Mouse (Mus musculus): Measurements from ENCODE around the gene Tmem131l. TPM values are rescaled to one million over a fixed set of nuclear protein-coding genes. Genes with fewer than 3 reads are reported as not detected.

Gene Tmem131l
- polyA plus RNA-seq, 1 experiment from 2014 or later, result 35.7 TPM

- Histone ChIP-seq H3K9ac (ENCODE audit: low read depth, low read length) (no peak overlapping the region), H3K27me3 (replicated peaks; ENCODE audit: control insufficient read depth, insufficient read depth, low read length) (no peaks in the 10 kb centered on the region), H3K4me3 (ENCODE audit: low read depth, low read length) (no peak overlapping the region), H3K27ac (ENCODE audit: low read depth, low read length) (no peak overlapping the region), H3K4me2 (no peak overlapping the region), H3K4me1 (replicated peaks; ENCODE audit: control insufficient read depth, insufficient read depth, low read length) (no peaks in the 10 kb centered on the region), H3K36me3 (ENCODE audit: control insufficient read depth, insufficient read depth, low read length) (no peaks in the 10 kb centered on the region), H3K9me3 (ENCODE audit: control insufficient read depth, low read length) (no peaks in the 10 kb centered on the region)
- DNase-seq (ENCODE audit: low spot score) (no peak), ATAC-seq (replicated peaks; ENCODE audit: low FRiP score) (no peak)
- 79% methylated on average over 4 of the region's 4 CpGs for WGBS
These were observed 35.5 kb upstream of the Tmem131l start for GRCm38 (mm10) chr3:84075516-84075915.

- ATAC-seq (replicated peaks; ENCODE audit: low FRiP score) (no peak), DNase-seq (ENCODE audit: low spot score) (no peak)
- no peaks in the 10 kb centered on the region for H3K4me1 ChIP-seq (replicated peaks; ENCODE audit: control insufficient read depth, insufficient read depth, low read length)
- no peaks in the 10 kb centered on the region for H3K9me3 ChIP-seq (ENCODE audit: control insufficient read depth, low read length)
- no peak overlapping the region for H3K27ac ChIP-seq (ENCODE audit: low read depth, low read length)
- H3K4me2 ChIP-seq, result no peak overlapping the region
- H3K27me3 ChIP-seq (replicated peaks; ENCODE audit: control insufficient read depth, insufficient read depth, low read length), result no peaks in the 10 kb centered on the region
- WGBS, result 74% methylated on average over 2 of the region's 2 CpGs
- no peaks in the 10 kb centered on the region for H3K36me3 ChIP-seq (ENCODE audit: control insufficient read depth, insufficient read depth, low read length)
- no peak overlapping the region for H3K4me3 ChIP-seq (ENCODE audit: low read depth, low read length)
- no peak overlapping the region for H3K9ac ChIP-seq (ENCODE audit: low read depth, low read length)
These were observed 34.8 kb upstream of the Tmem131l start for GRCm38 (mm10) chr3:84074777-84075176.

- H3K4me2 ChIP-seq, result no peak overlapping the region
- no peaks in the 10 kb centered on the region for H3K9me3 ChIP-seq (ENCODE audit: control insufficient read depth, low read length)
- H3K27ac ChIP-seq (ENCODE audit: low read depth, low read length), result no peak overlapping the region
- no peak overlapping the region for H3K9ac ChIP-seq (ENCODE audit: low read depth, low read length)
- H3K4me3 ChIP-seq (ENCODE audit: low read depth, low read length), result no peak overlapping the region
- H3K36me3 ChIP-seq (ENCODE audit: control insufficient read depth, insufficient read depth, low read length), result no peaks in the 10 kb centered on the region
- no peak for ATAC-seq (replicated peaks; ENCODE audit: low FRiP score)
- H3K27me3 ChIP-seq (replicated peaks; ENCODE audit: control insufficient read depth, insufficient read depth, low read length), result no peaks in the 10 kb centered on the region
- DNase-seq (ENCODE audit: low spot score), result no peak
- H3K4me1 ChIP-seq (replicated peaks; ENCODE audit: control insufficient read depth, insufficient read depth, low read length), result no peaks in the 10 kb centered on the region
- WGBS, result 17% methylated on average over 2 of the region's 2 CpGs
These were observed 31.7 kb upstream of the Tmem131l start for GRCm38 (mm10) chr3:84071641-84072040.

- no peak overlapping the region for H3K27ac ChIP-seq (ENCODE audit: low read depth, low read length)
- no peaks in the 10 kb centered on the region for H3K27me3 ChIP-seq (replicated peaks; ENCODE audit: control insufficient read depth, insufficient read depth, low read length)
- H3K4me1 ChIP-seq (replicated peaks; ENCODE audit: control insufficient read depth, insufficient read depth, low read length), result no peaks in the 10 kb centered on the region
- DNase-seq (ENCODE audit: low spot score) (no peak), ATAC-seq (replicated peaks; ENCODE audit: low FRiP score) (no peak)
- 73% methylated on average over 8 of the region's 8 CpGs for WGBS
- H3K9ac ChIP-seq (ENCODE audit: low read depth, low read length), result no peak overlapping the region
- H3K9me3 ChIP-seq (ENCODE audit: control insufficient read depth, low read length), result no peaks in the 10 kb centered on the region
- no peak overlapping the region for H3K4me3 ChIP-seq (ENCODE audit: low read depth, low read length)
- no peak overlapping the region for H3K4me2 ChIP-seq
- no peaks in the 10 kb centered on the region for H3K36me3 ChIP-seq (ENCODE audit: control insufficient read depth, insufficient read depth, low read length)
These were observed 30.8 kb upstream of the Tmem131l start for GRCm38 (mm10) chr3:84070811-84071210.

GRCm38 (mm10) chr3:84068831-84069709 lies 29.1 kb upstream of the Tmem131l start:
- Histone ChIP-seq H3K4me2 (no peak overlapping the region), H3K9me3 (ENCODE audit: control insufficient read depth, low read length) (no peaks in the 10 kb centered on the region), H3K27ac (ENCODE audit: low read depth, low read length) (no peak overlapping the region), H3K27me3 (replicated peaks; ENCODE audit: control insufficient read depth, insufficient read depth, low read length) (no peaks in the 10 kb centered on the region), H3K4me1 (replicated peaks; ENCODE audit: control insufficient read depth, insufficient read depth, low read length) (no peaks in the 10 kb centered on the region), H3K9ac (ENCODE audit: low read depth, low read length) (no peak overlapping the region), H3K4me3 (ENCODE audit: low read depth, low read length) (no peak overlapping the region), H3K36me3 (ENCODE audit: control insufficient read depth, insufficient read depth, low read length) (no peaks in the 10 kb centered on the region)
- 57% methylated on average over 13 of the region's 13 CpGs for WGBS
- ATAC-seq (replicated peaks; ENCODE audit: low FRiP score), result no peak
- no peak for DNase-seq (ENCODE audit: low spot score)

GRCm38 (mm10) chr3:84065825-84066224 lies 25.9 kb upstream of the Tmem131l start:
- no peak overlapping the region for H3K4me3 ChIP-seq (ENCODE audit: low read depth, low read length)
- WGBS, result 69% methylated on average over 4 of the region's 4 CpGs
- H3K27ac ChIP-seq (ENCODE audit: low read depth, low read length), result no peak overlapping the region
- no peak overlapping the region for H3K9ac ChIP-seq (ENCODE audit: low read depth, low read length)
- no peaks in the 10 kb centered on the region for H3K9me3 ChIP-seq (ENCODE audit: control insufficient read depth, low read length)
- H3K4me1 ChIP-seq (replicated peaks; ENCODE audit: control insufficient read depth, insufficient read depth, low read length), result peaks cover 2% of the 10 kb centered on the region; the same call in 1 of the 2 replicates
- H3K4me2 ChIP-seq, result no peak overlapping the region
- no peak for DNase-seq (ENCODE audit: low spot score)
- ATAC-seq (replicated peaks; ENCODE audit: low FRiP score), result no peak
- H3K36me3 ChIP-seq (ENCODE audit: control insufficient read depth, insufficient read depth, low read length), result no peaks in the 10 kb centered on the region
- no peaks in the 10 kb centered on the region for H3K27me3 ChIP-seq (replicated peaks; ENCODE audit: control insufficient read depth, insufficient read depth, low read length)

GRCm38 (mm10) chr3:84063369-84063914 lies 23.5 kb upstream of the Tmem131l start:
- Histone ChIP-seq H3K4me1 (replicated peaks; ENCODE audit: control insufficient read depth, insufficient read depth, low read length) (peaks cover 2% of the 10 kb centered on the region; the same call in 1 of the 2 replicates), H3K36me3 (ENCODE audit: control insufficient read depth, insufficient read depth, low read length) (no peaks in the 10 kb centered on the region), H3K27ac (ENCODE audit: low read depth, low read length) (no peak overlapping the region), H3K4me2 (no peak overlapping the region), H3K9ac (ENCODE audit: low read depth, low read length) (no peak overlapping the region), H3K4me3 (ENCODE audit: low read depth, low read length) (no peak overlapping the region), H3K27me3 (replicated peaks; ENCODE audit: control insufficient read depth, insufficient read depth, low read length) (no peaks in the 10 kb centered on the region), H3K9me3 (ENCODE audit: control insufficient read depth, low read length) (no peaks in the 10 kb centered on the region)
- DNase-seq (ENCODE audit: low spot score) (no peak), ATAC-seq (replicated peaks; ENCODE audit: low FRiP score) (no peak)
- 62% methylated on average over 2 of the region's 2 CpGs for WGBS

- H3K4me3 ChIP-seq (ENCODE audit: low read depth, low read length), result no peak overlapping the region
- H3K27me3 ChIP-seq (replicated peaks; ENCODE audit: control insufficient read depth, insufficient read depth, low read length), result no peaks in the 10 kb centered on the region
- no peak overlapping the region for H3K27ac ChIP-seq (ENCODE audit: low read depth, low read length)
- H3K9ac ChIP-seq (ENCODE audit: low read depth, low read length), result no peak overlapping the region
- whole genome bisulfite sequencing, result 60% methylated on average over 13 of the region's 13 CpGs
- ATAC-seq (replicated peaks; ENCODE audit: low FRiP score) (no peak), DNase-seq (ENCODE audit: low spot score) (no peak)
- H3K4me1 ChIP-seq (replicated peaks; ENCODE audit: control insufficient read depth, insufficient read depth, low read length), result peaks cover 2% of the 10 kb centered on the region; the same call in 1 of the 2 replicates
- no peak overlapping the region for H3K4me2 ChIP-seq
- H3K36me3 ChIP-seq (ENCODE audit: control insufficient read depth, insufficient read depth, low read length), result no peaks in the 10 kb centered on the region
- H3K9me3 ChIP-seq (ENCODE audit: control insufficient read depth, low read length), result no peaks in the 10 kb centered on the region
These were observed 21.8 kb upstream of the Tmem131l start for GRCm38 (mm10) chr3:84061523-84062453.
